ENCODE assay signal across 11 mouse cellular contexts in the genomic region with DNA sequence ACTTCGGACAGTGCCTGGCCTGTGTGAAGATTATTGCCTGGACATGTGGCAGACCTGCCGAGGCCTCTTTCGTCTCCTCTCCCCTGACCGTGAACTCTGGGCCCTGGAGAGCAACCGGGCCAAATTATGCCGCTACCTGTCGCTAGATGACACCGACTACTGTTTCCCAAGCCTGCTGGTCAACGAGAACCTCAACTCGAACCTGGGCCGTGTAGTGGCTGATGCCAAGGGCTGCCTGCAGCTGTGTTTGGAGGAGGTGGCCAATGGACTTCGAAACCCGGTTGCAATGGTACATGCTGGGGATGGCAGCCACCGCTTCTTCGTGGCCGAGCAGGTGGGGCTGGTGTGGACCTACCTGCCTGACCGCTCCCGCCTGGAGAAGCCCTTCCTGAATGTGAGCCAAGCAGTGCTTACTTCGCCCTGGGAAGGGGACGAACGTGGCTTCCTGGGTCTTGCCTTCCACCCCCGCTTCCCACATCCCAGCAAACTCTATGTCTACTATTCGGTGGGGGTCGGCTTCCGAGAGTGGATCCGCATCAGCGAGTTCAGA.
"Had no signal": no experiment of that assay in that cellular context is flagged by ENCODE, and none has a peak within 500 bp of the region (broad histone marks: within the 10 kb centered on the region; RNA-seq: fewer than 3 reads in every experiment).

No protein-coding gene starts in this region.

- H3K4me3 ChIP-seq: intestine, embryonic 15.5 days; kidney, embryonic 15.5 days; left cerebral cortex, adult 2 months; limb, embryonic 15.5 days; myocyte; neural tube, embryonic 12.5 days; stomach, embryonic 15.5 days had no signal

- H3K27ac ChIP-seq: intestine, embryonic 15.5 days; left cerebral cortex, adult 2 months; limb, embryonic 15.5 days; neural tube, embryonic 12.5 days; stomach, embryonic 15.5 days had no signal

- H3K4me2 ChIP-seq: intestine, embryonic 15.5 days; kidney, embryonic 15.5 days; limb, embryonic 15.5 days; lung, embryonic 14.5 days; midbrain, embryonic 11.5 days; neural tube, embryonic 12.5 days; stomach, embryonic 15.5 days had no signal

- H3K9me3 ChIP-seq: intestine, embryonic 15.5 days; kidney, embryonic 15.5 days; limb, embryonic 15.5 days; neural tube, embryonic 12.5 days; stomach, embryonic 15.5 days had no signal

- H3K4me1 ChIP-seq: intestine, embryonic 15.5 days had no signal

- DNase-seq: kidney, adult 18-20 months; thymus, postnatal 36 days had no signal

- H3K36me3 ChIP-seq: intestine, embryonic 15.5 days; kidney, embryonic 15.5 days; limb, embryonic 15.5 days; neural tube, embryonic 12.5 days; stomach, embryonic 15.5 days had no signal

- H3K9ac ChIP-seq: intestine, embryonic 15.5 days; kidney, embryonic 15.5 days; limb, embryonic 15.5 days; lung, embryonic 14.5 days; neural tube, embryonic 12.5 days; stomach, embryonic 15.5 days had no signal

- ATAC-seq: intestine, embryonic 15.5 days had no signal
